Mouse (Mus musculus) liver, adult (tissue): ENCODE results near the gene Zfp780b.

Experiments
- GATA4 ChIP-seq: IDR thresholded peaks from 2 replicates; pipeline ENCODE4 v1.6.1; 2014; ENCODE audit warnings: mild to moderate bottlenecking, low read length; ENCODE audit not compliant: insufficient replicate concordance

Zfp780b gene

DNA sequence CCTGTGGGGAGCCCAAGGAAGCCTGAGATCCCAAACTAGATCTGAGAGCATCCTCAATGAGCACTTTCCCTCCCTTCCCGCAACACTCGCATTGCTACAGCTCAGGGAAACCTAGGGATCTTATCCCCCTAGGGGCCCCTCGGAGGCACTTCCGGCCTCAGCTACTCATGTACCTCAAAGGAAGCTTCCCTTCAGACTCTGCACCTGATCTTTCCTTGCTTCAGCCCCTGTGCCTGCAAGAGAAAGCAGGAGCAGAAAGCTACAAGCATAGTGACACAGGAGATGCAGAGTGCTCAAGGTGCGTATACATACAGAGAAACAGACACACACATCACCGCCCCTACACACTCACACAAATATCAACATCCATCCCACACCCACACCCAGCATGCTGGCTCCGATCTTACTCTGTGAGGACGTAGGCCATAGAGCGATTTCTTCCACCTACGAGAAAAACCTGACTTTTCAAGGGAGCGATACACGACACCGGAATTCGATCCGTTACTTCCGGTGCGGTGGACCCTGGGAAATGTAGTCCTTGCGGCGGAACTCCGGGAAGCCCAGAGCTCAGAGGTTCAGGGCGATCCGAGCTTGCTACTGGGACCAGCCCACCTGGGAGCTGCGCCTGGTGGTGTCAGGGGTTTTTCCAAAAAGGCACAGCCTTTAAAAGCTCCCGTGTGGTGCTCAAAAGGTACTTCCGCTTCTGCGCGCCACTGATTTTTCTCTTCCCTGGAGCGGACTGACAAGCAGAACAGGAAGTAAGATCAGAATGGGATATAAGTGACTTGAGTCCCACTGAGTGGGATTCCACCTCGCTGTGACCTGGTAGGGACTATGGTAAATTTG is at the start of gene Zfp780b:
Gene Zfp780b (minus strand): TSS at position 489 of the 846 bp plus-strand sequence.
- no peak for TF ChIP-seq GATA4

- TF ChIP-seq GATA4: no peak
Observed at GRCm38 (mm10) chr7:28014445-28014810, 35.5 kb upstream of the Zfp780b start.

GRCm38 (mm10) chr7:28013549-28014444 is 34.8 kb upstream of the Zfp780b start, which contains the start of gene Zfp850:
Zfp850 (minus strand) TSS chr7:28014115.
- TF ChIP-seq GATA4: no peak

DNA sequence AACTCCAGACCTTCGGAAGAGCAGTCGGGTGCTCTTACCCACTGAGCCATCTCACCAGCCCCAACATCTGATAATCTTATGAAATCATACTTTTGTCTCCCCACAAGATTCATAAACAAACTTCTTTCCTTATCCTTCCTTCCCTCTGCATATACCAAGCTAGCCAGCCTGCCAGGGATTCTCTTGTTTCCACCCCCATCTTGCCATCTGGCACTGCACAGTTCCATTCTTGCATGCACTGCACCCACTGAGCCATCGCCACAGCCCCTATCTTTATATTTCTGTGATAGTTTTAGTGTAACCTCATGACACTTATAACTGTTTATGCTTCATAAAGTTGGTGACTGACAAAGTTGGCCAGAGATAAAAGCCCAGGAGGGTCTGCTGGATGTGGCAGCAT is 31.3 kb upstream of the Zfp780b start:
- no peak for TF ChIP-seq GATA4

- no peak for TF ChIP-seq GATA4
Observed at GRCm38 (mm10) chr7:27982197-27982596, 3.2 kb upstream of the Zfp780b start.

DNA sequence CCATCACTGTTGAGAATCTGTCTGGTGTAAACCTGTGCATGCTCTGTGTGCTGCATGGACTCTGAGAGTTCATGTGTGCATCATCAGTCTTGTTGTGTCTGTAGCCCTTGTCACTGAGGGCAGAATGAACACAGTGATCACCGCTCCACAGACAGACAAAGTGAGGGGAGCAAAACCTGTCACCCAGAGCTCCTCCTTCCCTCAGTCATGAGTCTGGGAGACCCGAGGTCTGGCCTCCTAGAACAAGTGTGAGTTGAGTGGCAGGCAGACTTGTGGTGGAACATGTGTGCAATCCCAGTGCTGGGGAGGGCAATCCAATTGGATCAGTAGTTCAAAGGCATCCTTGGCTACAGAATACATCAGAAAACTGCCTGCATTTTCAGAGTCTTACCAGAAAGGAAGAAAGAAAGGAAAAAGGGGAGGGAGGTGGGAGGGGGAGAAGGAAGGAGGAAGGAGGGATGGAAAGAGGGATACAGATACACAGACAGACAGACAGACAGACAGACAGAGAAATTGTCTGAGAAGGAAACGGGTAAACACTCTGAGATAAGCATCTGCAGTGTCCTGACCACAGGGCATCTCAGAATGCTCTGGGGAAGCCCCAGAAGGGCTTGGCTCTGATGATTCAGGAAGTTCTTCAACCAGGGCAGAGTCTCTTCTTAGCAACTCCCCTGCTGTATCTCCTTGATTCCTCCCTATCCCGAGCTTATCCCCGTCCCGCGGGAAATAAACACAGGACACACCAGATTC is 45.7 kb downstream of the Zfp780b start:
- no peak for TF ChIP-seq GATA4

DNA sequence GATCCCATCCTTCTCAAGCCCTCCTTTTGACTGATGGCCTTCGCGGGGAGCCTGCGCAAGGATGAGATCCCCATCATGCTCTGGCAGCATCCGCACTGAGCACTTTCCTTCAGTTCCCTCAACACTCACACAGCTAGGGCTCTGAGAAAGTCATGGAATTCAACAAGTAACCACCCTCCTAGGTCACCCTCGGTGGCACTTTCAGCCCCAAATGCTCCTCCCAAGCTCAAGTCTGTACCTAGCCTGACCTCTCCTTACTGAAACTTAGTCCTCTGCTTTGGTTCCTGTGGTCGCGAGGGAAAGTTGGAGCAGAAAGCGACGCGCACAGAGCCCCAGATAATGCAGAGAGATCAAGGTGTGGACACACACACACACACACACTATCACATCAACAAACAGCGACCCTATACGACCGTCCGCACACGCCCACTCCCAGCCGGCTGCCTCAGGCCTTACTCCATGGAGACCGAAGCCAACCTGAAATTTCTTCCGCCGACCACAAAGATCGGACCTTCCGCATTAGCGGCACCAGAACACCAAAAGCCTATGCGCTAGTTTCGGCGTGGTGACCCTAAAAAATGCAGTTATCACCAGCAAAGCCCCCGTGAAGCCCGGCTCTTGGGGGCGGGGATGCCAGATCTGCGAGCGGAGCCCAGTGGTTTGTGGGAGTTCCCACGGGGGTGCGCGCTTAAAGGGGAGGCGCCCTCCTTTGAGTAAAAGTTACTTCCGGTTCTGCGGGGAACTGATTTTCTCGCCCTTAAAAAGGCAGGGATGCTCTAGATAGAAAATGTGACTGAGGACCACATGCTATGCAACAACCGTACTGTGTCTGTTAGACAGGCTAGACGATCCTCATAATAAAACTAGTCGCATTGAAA is 49.9 kb downstream of the Zfp780b start, which contains the start of gene Zfp974:
Gene Zfp974 (minus strand): TSS at position 643 of the 878 bp plus-strand sequence.
- TF ChIP-seq GATA4: no peak; the same call in 1 of the 2 replicates
